Mouse (Mus musculus): ENCODE measurements around the gene Gm2042. TPM values are rescaled to one million over a fixed set of nuclear protein-coding genes. Genes with fewer than 3 reads are reported as not detected.
"Not testable (repeated sequence)": the region's sequence is repeated elsewhere in the genome, so short reads cannot be mapped to it uniquely, and the experiment has no call there.

The Gm2042 gene
- not detected in 2 replicates for polyA plus RNA-seq (2015; fragmentation: Nextera tagmentation; extraction: Ambion mirVana)

DNA sequence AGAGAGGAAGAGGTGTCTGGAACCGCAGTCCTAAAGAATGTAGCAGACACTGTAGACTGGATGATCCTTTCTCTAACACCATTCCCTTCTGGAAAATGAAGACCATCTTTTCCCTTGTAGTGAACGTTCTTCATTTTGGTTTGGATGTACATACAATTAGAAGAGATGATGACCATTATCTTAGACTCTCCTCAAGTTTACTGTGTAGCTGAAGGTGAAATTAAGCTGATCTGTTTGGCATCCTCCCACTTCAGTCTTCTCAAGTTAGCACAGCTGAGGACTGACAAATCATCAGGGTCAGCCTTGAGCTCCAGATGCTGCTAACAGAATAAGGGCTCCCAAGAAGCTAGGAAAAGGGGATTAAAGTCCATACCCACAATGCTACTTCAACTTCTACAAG is at the start of gene Gm2042:
Gene Gm2042, plus strand, starts transcription at position 301 of the 400 bp plus-strand sequence.
- 89% methylated on average over 2 of the region's 2 CpGs for WGBS
- not testable (repeated sequence) for H3K4me3 ChIP-seq (ENCODE audit: low read length); H3K9me3 ChIP-seq (ENCODE audit: control insufficient read depth, low read length); H3K9ac ChIP-seq (ENCODE audit: low read depth, low read length); H3K4me1 ChIP-seq (ENCODE audit: control insufficient read depth, insufficient read depth, low read length); H3K4me2 ChIP-seq (ENCODE audit: low read depth, low read length); H3K27me3 ChIP-seq (replicated peaks; ENCODE audit: control insufficient read depth, insufficient read depth, low read length); H3K36me3 ChIP-seq (ENCODE audit: control insufficient read depth, insufficient read depth, low read length); ATAC-seq; H3K27ac ChIP-seq (ENCODE audit: low read length)

DNA sequence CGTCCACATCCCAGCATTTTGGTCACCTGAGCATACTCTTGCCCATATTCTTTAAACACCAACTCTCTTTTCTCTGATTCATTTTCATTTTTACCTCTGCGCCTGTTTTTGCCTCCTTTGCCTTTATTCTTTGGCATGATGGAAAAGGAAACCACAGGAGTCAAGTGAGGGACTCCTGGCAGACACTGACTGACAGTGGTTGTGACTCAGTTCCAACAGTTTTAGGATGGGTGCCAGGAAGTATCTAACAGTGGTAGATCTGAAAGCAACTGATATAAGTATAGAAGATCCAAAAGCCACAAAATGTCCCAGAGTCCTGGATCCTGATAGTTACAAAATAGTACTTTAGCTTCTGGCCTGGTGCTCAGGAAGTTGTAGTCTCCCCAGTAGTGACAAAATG is 34.2 kb upstream of the Gm2042 start, which contains the start of gene Gm2035:
Gene Gm2035, minus strand, starts transcription at position 137 of the 400 bp plus-strand sequence.
- 80% methylated on average over 2 of the region's 2 CpGs for WGBS
- H3K4me2 ChIP-seq (ENCODE audit: low read depth, low read length); H3K36me3 ChIP-seq (ENCODE audit: control insufficient read depth, insufficient read depth, low read length); H3K27ac ChIP-seq (ENCODE audit: low read length); H3K9ac ChIP-seq (ENCODE audit: low read depth, low read length); H3K4me1 ChIP-seq (ENCODE audit: control insufficient read depth, insufficient read depth, low read length); H3K4me3 ChIP-seq (ENCODE audit: low read length); H3K27me3 ChIP-seq (replicated peaks; ENCODE audit: control insufficient read depth, insufficient read depth, low read length); H3K9me3 ChIP-seq (ENCODE audit: control insufficient read depth, low read length); ATAC-seq: not testable (repeated sequence)

DNA sequence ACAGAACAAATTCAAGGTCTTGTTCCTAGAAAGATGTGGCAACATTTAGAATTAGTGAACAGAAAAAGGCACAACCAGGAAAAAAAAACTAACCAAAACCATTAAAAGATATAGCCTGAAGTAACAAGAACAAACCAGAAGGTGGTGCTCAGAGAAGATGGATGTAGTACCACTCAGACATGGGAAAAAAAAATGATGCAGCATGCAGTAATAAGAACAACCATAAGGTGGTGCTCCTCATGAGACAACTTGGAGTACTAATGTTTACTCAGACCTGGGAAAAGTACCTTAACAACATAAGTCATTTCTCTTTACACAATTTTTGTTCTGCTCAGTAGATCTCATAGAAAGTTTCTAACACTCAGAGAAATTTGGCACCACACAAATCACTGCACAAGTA is 30.1 kb downstream of the Gm2042 start:
- H3K27ac ChIP-seq (ENCODE audit: low read length); H3K4me1 ChIP-seq (ENCODE audit: control insufficient read depth, insufficient read depth, low read length); ATAC-seq; H3K9me3 ChIP-seq (ENCODE audit: control insufficient read depth, low read length); H3K4me2 ChIP-seq (ENCODE audit: low read depth, low read length); H3K9ac ChIP-seq (ENCODE audit: low read depth, low read length); H3K36me3 ChIP-seq (ENCODE audit: control insufficient read depth, insufficient read depth, low read length); H3K27me3 ChIP-seq (replicated peaks; ENCODE audit: control insufficient read depth, insufficient read depth, low read length); H3K4me3 ChIP-seq (ENCODE audit: low read length): not testable (repeated sequence)

DNA sequence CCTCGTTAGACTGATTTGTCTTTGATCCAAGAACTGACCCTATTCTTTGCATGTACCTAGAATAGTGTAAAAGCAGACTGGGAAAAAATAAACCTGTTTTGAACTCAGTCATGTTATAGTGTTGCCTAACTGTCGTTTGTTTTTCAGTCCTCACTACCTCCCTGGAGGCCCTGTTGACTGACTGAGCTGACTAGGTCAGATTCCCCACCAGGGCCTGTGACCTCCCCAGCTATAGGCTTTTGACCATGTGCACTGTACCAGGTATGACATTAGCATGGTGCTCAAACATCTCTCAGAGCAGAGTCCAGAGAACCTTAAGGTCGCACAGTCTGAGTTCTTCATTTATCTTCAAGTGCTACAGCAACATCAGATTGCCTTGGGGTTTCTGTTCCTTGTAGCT is 50.2 kb downstream of the Gm2042 start:
- H3K4me2 ChIP-seq (ENCODE audit: low read depth, low read length); H3K27ac ChIP-seq (ENCODE audit: low read length); ATAC-seq; H3K4me3 ChIP-seq (ENCODE audit: low read length); H3K27me3 ChIP-seq (replicated peaks; ENCODE audit: control insufficient read depth, insufficient read depth, low read length); H3K4me1 ChIP-seq (ENCODE audit: control insufficient read depth, insufficient read depth, low read length); H3K9me3 ChIP-seq (ENCODE audit: control insufficient read depth, low read length); H3K9ac ChIP-seq (ENCODE audit: low read depth, low read length); H3K36me3 ChIP-seq (ENCODE audit: control insufficient read depth, insufficient read depth, low read length): not testable (repeated sequence)
- WGBS = 58% methylated on average over 3 of the region's 3 CpGs

Other genes with a start within 250 kb of the Gm2042 start
- gene Gm21319, start 178.3 kb upstream of the Gm2042 start, polyA plus RNA-seq (2015; fragmentation: Nextera tagmentation; extraction: Ambion mirVana) = not detected in 2 replicates
- not detected in 2 replicates for gene Gm21936, start 158.6 kb upstream of the Gm2042 start, polyA plus RNA-seq (2015; fragmentation: Nextera tagmentation; extraction: Ambion mirVana)
- gene BB287469, start 137.5 kb upstream of the Gm2042 start, polyA plus RNA-seq (2015; fragmentation: Nextera tagmentation; extraction: Ambion mirVana) = not detected in 2 replicates
- gene Gm2001, start 111.7 kb upstream of the Gm2042 start, polyA plus RNA-seq (2015; fragmentation: Nextera tagmentation; extraction: Ambion mirVana) = not detected in 2 replicates
- not detected in 2 replicates for gene Gm2016, start 80.0 kb upstream of the Gm2042 start, polyA plus RNA-seq (2015; fragmentation: Nextera tagmentation; extraction: Ambion mirVana)
- gene Gm2022, start 58.7 kb upstream of the Gm2042 start, polyA plus RNA-seq (2015; fragmentation: Nextera tagmentation; extraction: Ambion mirVana) = not detected in 2 replicates
- gene Gm2035, start 34.2 kb upstream of the Gm2042 start, polyA plus RNA-seq (2015; fragmentation: Nextera tagmentation; extraction: Ambion mirVana) = not detected in 2 replicates
- not detected in 2 replicates for gene Gm2075, start 57.8 kb downstream of the Gm2042 start, polyA plus RNA-seq (2015; fragmentation: Nextera tagmentation; extraction: Ambion mirVana)
- not detected in 2 replicates for gene Gm6803, start 64.7 kb downstream of the Gm2042 start, polyA plus RNA-seq (2015; fragmentation: Nextera tagmentation; extraction: Ambion mirVana)
- not detected in 2 replicates for gene Gm2056, start 72.9 kb downstream of the Gm2042 start, polyA plus RNA-seq (2015; fragmentation: Nextera tagmentation; extraction: Ambion mirVana)
- gene Gm16368, start 129.6 kb downstream of the Gm2042 start, polyA plus RNA-seq (2015; fragmentation: Nextera tagmentation; extraction: Ambion mirVana) = not detected in 2 replicates
- gene Gm10436, start 228.0 kb downstream of the Gm2042 start, polyA plus RNA-seq (2015; fragmentation: Nextera tagmentation; extraction: Ambion mirVana) = not detected in 2 replicates